10 mouse cellular contexts compared by ENCODE assay signal in genomic region chr12:78228139-78228538, GRCm38 (mm10). TPM values are rescaled to one million over a fixed set of nuclear protein-coding genes. Genes with fewer than 3 reads are reported as not detected.
DNase-seq lines count a peak whose midpoint lies in the region; ATAC-seq and TF ChIP-seq lines count a peak whose summit lies in the region.
"Had no signal": no experiment of that assay in that cellular context is flagged by ENCODE, and none has a peak within 500 bp of the region (broad histone marks: within the 10 kb centered on the region; RNA-seq: fewer than 3 reads in every experiment).

No protein-coding gene starts in this region.

- DNase-seq in heart, postnatal 14 days = no peak
- no peak for DNase-seq in hindbrain, embryonic 14.5 days (ENCODE audit: low spot score)
- no peak for DNase-seq in adrenal gland, postnatal 4 days (ENCODE audit: low spot score in 2 of 2)
- DNase-seq in thymus, postnatal 10 days (ENCODE audit: low spot score in 2 of 2) = no peak
- DNase-seq in cerebellum, adult 11-12 months = no peak

- H3K9me3 ChIP-seq in heart, embryonic 13.5 days = no peaks in the 10 kb centered on the region
- no peaks in the 10 kb centered on the region for H3K9me3 ChIP-seq in hindbrain, embryonic 14.5 days (ENCODE audit: control insufficient read depth, low read length)
- no peaks in the 10 kb centered on the region for H3K9me3 ChIP-seq in midbrain, embryonic 13.5 days
- H3K9me3 ChIP-seq: megakaryocyte, embryonic 14.5 days had no signal

- H3K36me3 ChIP-seq in heart, embryonic 13.5 days = no peaks in the 10 kb centered on the region
- no peaks in the 10 kb centered on the region for H3K36me3 ChIP-seq in hindbrain, embryonic 14.5 days (replicated peaks; ENCODE audit: control insufficient read depth, insufficient read depth)
- H3K36me3 ChIP-seq in midbrain, embryonic 13.5 days = no peaks in the 10 kb centered on the region

- intact Hi-C loops in heart, postnatal 14 days (cut with DNase I) = loop anchor here (10.0 kb wide), 1 partner anchor 517 kb away; the partner anchor contains the start of gene Mpp5

- H3K27ac ChIP-seq in heart, embryonic 13.5 days (replicated peaks) = no peak overlapping the region
- no peak overlapping the region for H3K27ac ChIP-seq in bone marrow macrophage, adult 2 months (ENCODE audit: insufficient read depth, low read depth, low read length)
- H3K27ac ChIP-seq in hindbrain, embryonic 14.5 days = no peak overlapping the region
- no peak overlapping the region for H3K27ac ChIP-seq in midbrain, embryonic 13.5 days

- peak overlapping the region; percentile 93 for H3K9ac ChIP-seq in heart, embryonic 13.5 days
- peak overlapping the region; percentile 92 for H3K9ac ChIP-seq in hindbrain, embryonic 14.5 days
- peak overlapping the region; percentile 94 for H3K9ac ChIP-seq in midbrain, embryonic 13.5 days (replicated peaks)

- no peak for TF ChIP-seq POLR2A in bone marrow macrophage, adult 2 months (IDR thresholded peaks at IDR 0.05; ENCODE audit: borderline replicate concordance, low read depth, low read length)

- peak overlapping the region; percentile 97 for H3K4me3 ChIP-seq in heart, embryonic 13.5 days
- H3K4me3 ChIP-seq in bone marrow macrophage, adult 2 months (ENCODE audit: insufficient read depth, low read length) = peak overlapping the region; percentile 20; the same call in 1 of the 2 replicates
- peak overlapping the region; percentile 81 for H3K4me3 ChIP-seq in hindbrain, embryonic 14.5 days (replicated peaks; ENCODE audit: low read length)
- peak overlapping the region; percentile 97 for H3K4me3 ChIP-seq in midbrain, embryonic 13.5 days (replicated peaks)

- no peak for TF ChIP-seq CTCF in bone marrow macrophage, adult 2 months (IDR thresholded peaks at IDR 0.05; ENCODE audit: low read depth, low read length)

- 43% methylated on average over 4 of the region's 4 CpGs for WGBS in heart, embryonic 13.5 days
- 40% methylated on average over 4 of the region's 4 CpGs for WGBS in hindbrain, embryonic 14.5 days
- WGBS in midbrain, embryonic 13.5 days = 42% methylated on average over 4 of the region's 4 CpGs

- peak overlapping the region; percentile 83 for H3K4me2 ChIP-seq in heart, embryonic 13.5 days
- H3K4me2 ChIP-seq in hindbrain, embryonic 14.5 days (replicated peaks) = peak overlapping the region; percentile 53
- H3K4me2 ChIP-seq in midbrain, embryonic 13.5 days (replicated peaks) = peak overlapping the region; percentile 69

- no peak for ATAC-seq in heart, embryonic 13.5 days (ENCODE audit: extremely low read depth, insufficient number of reproducible peaks, low FRiP score, low TSS enrichment)
- ATAC-seq in hindbrain, embryonic 14.5 days (ENCODE audit: low FRiP score) = no peak
- no peak for ATAC-seq in midbrain, embryonic 13.5 days

- H3K4me1 ChIP-seq in heart, embryonic 13.5 days = peaks cover 15% of the 10 kb centered on the region
- peaks cover 2% of the 10 kb centered on the region for H3K4me1 ChIP-seq in bone marrow macrophage, adult 2 months (ENCODE audit: control insufficient read depth, insufficient read depth, low read length)
- peaks cover 15% of the 10 kb centered on the region; the same call in 1 of the 2 replicates for H3K4me1 ChIP-seq in hindbrain, embryonic 14.5 days (replicated peaks; ENCODE audit: control insufficient read depth, insufficient read depth, low read length)
- H3K4me1 ChIP-seq in midbrain, embryonic 13.5 days (replicated peaks) = peaks cover 15% of the 10 kb centered on the region

- H3K27me3 ChIP-seq in heart, embryonic 13.5 days (replicated peaks) = no peaks in the 10 kb centered on the region
- no peaks in the 10 kb centered on the region for H3K27me3 ChIP-seq in hindbrain, embryonic 14.5 days (ENCODE audit: control insufficient read depth, insufficient read depth, low read length)
- H3K27me3 ChIP-seq in midbrain, embryonic 13.5 days = no peaks in the 10 kb centered on the region
- H3K27me3 ChIP-seq: megakaryocyte, embryonic 14.5 days had no signal

RNA-seq across cellular contexts. Expression of gene Gphn, which starts 2.0 kb away (rescaled TPM):
- 10.2 and 11.6 TPM in 2 replicates for polyA plus RNA-seq in heart, embryonic 13.5 days (2015; fragmentation: Nextera tagmentation; extraction: Ambion mirVana)
- 10 to 100 TPM; 22.8 TPM for total RNA-seq in heart, postnatal 14 days (2021)
- 12.0 and 16.0 TPM in 2 replicates for polyA plus RNA-seq in bone marrow macrophage, adult 2 months (2012; ENCODE audit: insufficient read depth, insufficient read length, missing spikeins)
- 61.3 and 62.8 TPM in 2 replicates for polyA plus RNA-seq in hindbrain, embryonic 14.5 days (2014; fragmentation: Nextera tagmentation; extraction: Ambion mirVana)
- 35.9 and 38.2 TPM in 2 replicates for polyA plus RNA-seq in midbrain, embryonic 13.5 days (2015; fragmentation: Nextera tagmentation; extraction: Ambion mirVana)
- 10 to 100 TPM; 25.7 to 26.7 TPM for total RNA-seq in adrenal gland, postnatal 4 days (2021)

RNA-seq across cellular contexts. Expression of gene Gm6657, which starts 34.1 kb away (rescaled TPM):
- not detected in 2 replicates for polyA plus RNA-seq in heart, embryonic 13.5 days (2015; fragmentation: Nextera tagmentation; extraction: Ambion mirVana)
- not detected for total RNA-seq in heart, postnatal 14 days (2021)
- polyA plus RNA-seq in bone marrow macrophage, adult 2 months (2012; ENCODE audit: insufficient read depth, insufficient read length, missing spikeins) = not detected in 2 replicates
- polyA plus RNA-seq in hindbrain, embryonic 14.5 days (2014; fragmentation: Nextera tagmentation; extraction: Ambion mirVana) = not detected in 2 replicates
- polyA plus RNA-seq in midbrain, embryonic 13.5 days (2015; fragmentation: Nextera tagmentation; extraction: Ambion mirVana) = not detected in 2 replicates
- not detected for total RNA-seq in adrenal gland, postnatal 4 days (2021)
- polyA plus RNA-seq: gonadal fat pad, adult 2 months had no signal

Comparison
In these comparisons a context has a peak if more than half of its experiments do, and no peak if none do; other contexts are left out.
1. H3K4me3 ChIP-seq: peak in every context shown above with its lines; median percentile 97 in heart, embryonic 13.5 days; 97 in midbrain, embryonic 13.5 days; 81 in hindbrain, embryonic 14.5 days; 20 in bone marrow macrophage, adult 2 months.